Mouse (Mus musculus): ENCODE results near the gene Lrrc8d.

- TF ChIP-seq POLR2A (IDR thresholded peaks at IDR 0.05; ENCODE audit: low read depth, low read length) (no peak), CTCF (IDR thresholded peaks at IDR 0.05; ENCODE audit: borderline replicate concordance, insufficient read depth, low read length) (no peak)
These were observed 87.8 kb downstream of the Lrrc8d start for GRCm38 (mm10) chr5:105787577-105787976.

Measured in embryonic fibroblast, embryonic 13.5 days (primary cell).